Mouse (Mus musculus): ENCODE measurements around the gene Ccdc107. TPM values are rescaled to one million over a fixed set of nuclear protein-coding genes. Genes with fewer than 3 reads are reported as not detected.

Ccdc107 gene
- polyA plus RNA-seq, 1 experiment, result not detected

- 92% methylated on average over 5 of the region's 5 CpGs for WGBS
- no peak for TF ChIP-seq POLR2A (IDR thresholded peaks at IDR 0.05; ENCODE audit: insufficient read depth, low read depth, low read length)
- no peak for TF ChIP-seq CTCF (IDR thresholded peaks at IDR 0.05; ENCODE audit: insufficient read depth, low read depth, low read length)
- H3K4me3 ChIP-seq (ENCODE audit: insufficient read depth, low read depth, low read length), result no peak overlapping the region
- H3K4me1 ChIP-seq (ENCODE audit: control insufficient read depth, insufficient read depth, low read length), result 0 out of 2 replicates have a peak, but pooled peaks cover 3% of the 10 kb centered on the region
- no peak overlapping the region for H3K27ac ChIP-seq (ENCODE audit: insufficient read depth, low read depth, low read length)
These were observed 29.6 kb upstream of the Ccdc107 start for GRCm38 (mm10) chr4:43463102-43463501.

DNA sequence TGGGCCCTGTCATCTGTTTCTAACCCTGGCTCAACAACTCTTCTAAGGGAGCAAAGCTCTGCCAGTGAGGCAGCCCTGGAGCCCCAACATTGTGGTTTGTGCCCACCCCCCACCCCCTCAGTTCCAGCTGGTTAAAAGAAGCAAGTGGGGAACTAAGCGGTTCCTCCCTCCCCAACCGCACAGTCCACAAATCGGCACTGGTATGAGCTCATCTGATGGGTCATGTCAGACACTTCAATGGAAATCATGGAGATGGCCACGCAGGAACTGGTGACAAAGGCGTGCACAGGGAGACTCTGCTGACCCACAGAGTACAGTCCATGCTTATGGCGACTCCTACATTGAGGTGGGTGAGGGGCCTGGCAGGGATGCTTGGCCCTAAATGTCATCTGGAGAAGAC lies 26.8 kb upstream of the Ccdc107 start:
- no peak overlapping the region for H3K4me3 ChIP-seq (ENCODE audit: insufficient read depth, low read depth, low read length)
- WGBS, result 83% methylated on average over 6 of the region's 6 CpGs
- no peak for TF ChIP-seq POLR2A (IDR thresholded peaks at IDR 0.05; ENCODE audit: insufficient read depth, low read depth, low read length)
- TF ChIP-seq CTCF (IDR thresholded peaks at IDR 0.05; ENCODE audit: insufficient read depth, low read depth, low read length), result no peak
- no peak overlapping the region for H3K27ac ChIP-seq (ENCODE audit: insufficient read depth, low read depth, low read length)
- 0 out of 2 replicates have a peak, but pooled peaks cover 3% of the 10 kb centered on the region for H3K4me1 ChIP-seq (ENCODE audit: control insufficient read depth, insufficient read depth, low read length)

- WGBS, result 92% methylated on average over 7 of the region's 7 CpGs
These were observed 25.8 kb upstream of the Ccdc107 start for GRCm38 (mm10) chr4:43466872-43467271.

GRCm38 (mm10) chr4:43470301-43470700 lies 22.4 kb upstream of the Ccdc107 start:
- H3K27ac ChIP-seq (ENCODE audit: insufficient read depth, low read depth, low read length), result no peak overlapping the region
- no peak overlapping the region for H3K4me3 ChIP-seq (ENCODE audit: insufficient read depth, low read depth, low read length)
- 0 out of 2 replicates have a peak, but pooled peaks cover 3% of the 10 kb centered on the region for H3K4me1 ChIP-seq (ENCODE audit: control insufficient read depth, insufficient read depth, low read length)
- TF ChIP-seq POLR2A (IDR thresholded peaks at IDR 0.05; ENCODE audit: insufficient read depth, low read depth, low read length) (no peak), CTCF (IDR thresholded peaks at IDR 0.05; ENCODE audit: insufficient read depth, low read depth, low read length) (no peak)
- 93% methylated on average over 10 of the region's 10 CpGs for WGBS

More at GRCm38 (mm10) chr4:43466872-43467271, 25.8 kb upstream of the Ccdc107 start:
- H3K27ac ChIP-seq (ENCODE audit: insufficient read depth, low read depth, low read length), result no peak overlapping the region
- H3K4me1 ChIP-seq (ENCODE audit: control insufficient read depth, insufficient read depth, low read length), result 0 out of 2 replicates have a peak, but pooled peaks cover 3% of the 10 kb centered on the region
- H3K4me3 ChIP-seq (ENCODE audit: insufficient read depth, low read depth, low read length), result no peak overlapping the region
- TF ChIP-seq POLR2A (IDR thresholded peaks at IDR 0.05; ENCODE audit: insufficient read depth, low read depth, low read length), result no peak

DNA sequence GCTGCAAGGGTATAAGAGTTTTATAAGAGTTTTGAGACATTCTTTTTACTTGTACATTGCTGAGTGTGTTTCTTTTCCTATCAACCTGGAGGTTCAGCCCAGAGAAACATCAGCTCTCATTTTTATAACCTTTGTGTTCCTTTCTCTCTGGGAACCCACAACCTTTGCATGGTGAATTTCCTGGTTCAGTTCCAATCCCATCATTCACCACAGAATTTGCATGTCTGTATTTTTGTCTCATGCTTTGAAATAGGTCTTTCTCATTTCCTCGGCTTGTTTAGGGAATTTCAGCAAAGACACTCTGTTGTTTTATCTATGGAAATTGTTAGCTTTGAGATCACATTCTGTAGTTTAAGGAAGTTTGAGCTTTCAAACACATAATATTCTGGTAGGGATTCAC lies 19.1 kb upstream of the Ccdc107 start:
- Histone ChIP-seq H3K27ac (ENCODE audit: insufficient read depth, low read depth, low read length) (no peak overlapping the region), H3K4me1 (ENCODE audit: control insufficient read depth, insufficient read depth, low read length) (0 out of 2 replicates have a peak, but pooled peaks cover 4% of the 10 kb centered on the region), H3K4me3 (ENCODE audit: insufficient read depth, low read depth, low read length) (no peak overlapping the region)
- TF ChIP-seq POLR2A (IDR thresholded peaks at IDR 0.05; ENCODE audit: insufficient read depth, low read depth, low read length), result no peak
- no peak for TF ChIP-seq CTCF (IDR thresholded peaks at IDR 0.05; ENCODE audit: insufficient read depth, low read depth, low read length)
- 50% methylated on average over 1 of the region's 1 CpGs for WGBS

GRCm38 (mm10) chr4:43476604-43477003 lies 16.1 kb upstream of the Ccdc107 start:
- H3K4me3 ChIP-seq (ENCODE audit: insufficient read depth, low read depth, low read length), result no peak overlapping the region
- no peak for TF ChIP-seq POLR2A (IDR thresholded peaks at IDR 0.05; ENCODE audit: insufficient read depth, low read depth, low read length)
- no peak for TF ChIP-seq CTCF (IDR thresholded peaks at IDR 0.05; ENCODE audit: insufficient read depth, low read depth, low read length)
- 92% methylated on average over 6 of the region's 6 CpGs for WGBS
- 0 out of 2 replicates have a peak, but pooled peaks cover 6% of the 10 kb centered on the region for H3K4me1 ChIP-seq (ENCODE audit: control insufficient read depth, insufficient read depth, low read length)
- H3K27ac ChIP-seq (ENCODE audit: insufficient read depth, low read depth, low read length), result no peak overlapping the region

GRCm38 (mm10) chr4:43477857-43478533 lies 14.7 kb upstream of the Ccdc107 start:
- H3K4me1 ChIP-seq (ENCODE audit: control insufficient read depth, insufficient read depth, low read length), result 0 out of 2 replicates have a peak, but pooled peaks cover 6% of the 10 kb centered on the region
- peak overlapping the region; percentile 28 for H3K4me3 ChIP-seq (ENCODE audit: insufficient read depth, low read depth, low read length)
- 21% methylated on average over 11 of the region's 11 CpGs for WGBS
- TF ChIP-seq CTCF (IDR thresholded peaks at IDR 0.05; ENCODE audit: insufficient read depth, low read depth, low read length), result 0 out of 2 replicates have a peak, but pooled peaks have one; percentile 19
- TF ChIP-seq POLR2A (IDR thresholded peaks at IDR 0.05; ENCODE audit: insufficient read depth, low read depth, low read length), result no peak
- no peak overlapping the region for H3K27ac ChIP-seq (ENCODE audit: insufficient read depth, low read depth, low read length)

- Histone ChIP-seq H3K27ac (ENCODE audit: insufficient read depth, low read depth, low read length) (no peak overlapping the region), H3K4me3 (ENCODE audit: insufficient read depth, low read depth, low read length) (peak overlapping the region; percentile 28), H3K4me1 (ENCODE audit: control insufficient read depth, insufficient read depth, low read length) (0 out of 2 replicates have a peak, but pooled peaks cover 6% of the 10 kb centered on the region)
- TF ChIP-seq POLR2A (IDR thresholded peaks at IDR 0.05; ENCODE audit: insufficient read depth, low read depth, low read length) (no peak), CTCF (IDR thresholded peaks at IDR 0.05; ENCODE audit: insufficient read depth, low read depth, low read length) (no peak)
- WGBS, result 50% methylated on average over 8 of the region's 8 CpGs
These were observed 14.2 kb upstream of the Ccdc107 start for GRCm38 (mm10) chr4:43478534-43478858.

GRCm38 (mm10) chr4:43478906-43479832 lies 13.5 kb upstream of the Ccdc107 start:
- no peak for TF ChIP-seq POLR2A (IDR thresholded peaks at IDR 0.05; ENCODE audit: insufficient read depth, low read depth, low read length)
- TF ChIP-seq CTCF (IDR thresholded peaks at IDR 0.05; ENCODE audit: insufficient read depth, low read depth, low read length), result peak; percentile 63
- WGBS, result 48% methylated on average over 24 of the region's 24 CpGs
- Histone ChIP-seq H3K4me1 (ENCODE audit: control insufficient read depth, insufficient read depth, low read length) (0 out of 2 replicates have a peak, but pooled peaks cover 6% of the 10 kb centered on the region), H3K27ac (ENCODE audit: insufficient read depth, low read depth, low read length) (no peak overlapping the region), H3K4me3 (ENCODE audit: insufficient read depth, low read depth, low read length) (no peak overlapping the region)

Measured in olfactory bulb, adult 2 months (tissue).